Mouse (Mus musculus) embryonic facial prominence, embryonic 12.5 days (tissue): ENCODE results near the gene 6030408B16Rik. TPM values are rescaled to one million over a fixed set of nuclear protein-coding genes. Genes with fewer than 3 reads are reported as not detected.

ENCODE experiments used
- ATAC-seq: fragments of 200-750 bp; cut with Nextera tagmentation; 2 replicates; pipeline ENCODE4 v1.8.0; 2017; ENCODE audit not compliant: insufficient number of reproducible peaks, insufficient read depth, low FRiP score, low TSS enrichment
- H3K27ac ChIP-seq: fragments of 300-500 bp; sonication (generic); 2 replicates; pipeline ENCODE4 v1.5.1; 2016; ENCODE audit warnings: mild to moderate bottlenecking
- H3K27me3 ChIP-seq: fragments of 300-500 bp; sonication (generic); 2 replicates; pipeline ENCODE4 v1.6.1; 2016; ENCODE audit warnings: mild to moderate bottlenecking, moderate library complexity
- H3K36me3 ChIP-seq: fragments of 300-500 bp; sonication (generic); 2 replicates; pipeline ENCODE4 v1.6.1; 2016; ENCODE audit warnings: mild to moderate bottlenecking
- H3K4me1 ChIP-seq: fragments of 300-500 bp; sonication (generic); 2 replicates; pipeline ENCODE4 v1.6.1; 2016
- H3K4me2 ChIP-seq: fragments of 300-500 bp; sonication (generic); replicated peaks from 2 replicates; pipeline ENCODE4 v1.6.1; 2016; ENCODE audit warnings: mild to moderate bottlenecking, moderate library complexity
- H3K4me3 ChIP-seq: fragments of 300-500 bp; sonication (generic); 2 replicates; pipeline ENCODE4 v1.5.1; 2016; ENCODE audit warnings: mild to moderate bottlenecking
- H3K9ac ChIP-seq: fragments of 300-500 bp; sonication (generic); 2 replicates; pipeline ENCODE4 v1.6.1; 2016; ENCODE audit warnings: mild to moderate bottlenecking, moderate library complexity
- H3K9me3 ChIP-seq: fragments of 300-500 bp; sonication (generic); 2 replicates; pipeline ENCODE4 v1.6.1; 2016; ENCODE audit warnings: mild to moderate bottlenecking, moderate library complexity
- WGBS: fragments of 180-500 bp; shearing (Covaris S2); methylation state at CpG from one replicate; pipeline ENCODE4 v1.1.7; 2016; 5-methylcytosine and 5-hydroxymethylcytosine counted together
- polyA plus RNA-seq: library from polyadenylated mRNA; unstranded; fragments of >200 nt; fragmentation: Nextera tagmentation; extraction: Ambion mirVana; gene quantifications from 2 replicates; pipeline ENCODE4 v1.2.1, GENCODE M21; 2016

Gene 6030408B16Rik
- polyA plus RNA-seq, 1 experiment from 2014 or later = 1.0 TPM

DNA sequence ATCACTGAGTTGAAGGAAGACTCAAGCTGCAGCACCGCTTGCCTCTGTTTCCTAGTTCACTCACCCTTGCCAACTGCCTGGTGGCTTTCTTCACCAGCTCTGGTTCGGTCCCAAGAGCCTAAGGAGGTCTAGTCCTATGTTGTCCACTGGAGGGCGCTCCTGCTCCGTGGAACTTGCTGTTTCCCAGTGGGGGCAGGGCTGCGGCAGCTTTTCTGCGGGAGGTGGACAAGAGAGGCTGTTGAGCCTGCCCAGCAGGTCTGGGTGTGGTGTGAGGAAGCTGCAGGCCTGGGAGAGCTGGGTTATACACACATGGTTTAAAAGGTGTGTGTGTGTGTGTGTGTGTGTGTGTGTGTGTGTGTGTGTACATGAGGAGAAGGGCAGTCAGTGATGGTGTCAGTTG lies 34.3 kb downstream of the 6030408B16Rik start:
- 7% methylated on average over 6 of the region's 6 CpGs for WGBS
- no peaks in the 10 kb centered on the region for H3K36me3 ChIP-seq
- no peak overlapping the region for H3K4me3 ChIP-seq
- H3K9ac ChIP-seq = no peak overlapping the region
- peaks cover 4% of the 10 kb centered on the region; the same call in 1 of the 2 replicates for H3K4me1 ChIP-seq
- no peaks in the 10 kb centered on the region for H3K27me3 ChIP-seq
- H3K27ac ChIP-seq = no peak overlapping the region
- no peak for ATAC-seq
- H3K9me3 ChIP-seq = no peaks in the 10 kb centered on the region
- no peak overlapping the region for H3K4me2 ChIP-seq

- Histone ChIP-seq H3K27ac (no peak overlapping the region), H3K9me3 (no peaks in the 10 kb centered on the region), H3K9ac (no peak overlapping the region), H3K4me2 (no peak overlapping the region), H3K27me3 (no peaks in the 10 kb centered on the region), H3K36me3 (no peaks in the 10 kb centered on the region), H3K4me3 (no peak overlapping the region), H3K4me1 (peaks cover 9% of the 10 kb centered on the region; the same call in 1 of the 2 replicates)
- ATAC-seq = no peak
- 57% methylated on average over 3 of the region's 3 CpGs for WGBS
These were observed 36.0 kb downstream of the 6030408B16Rik start for GRCm38 (mm10) chr15:101328876-101329563.

GRCm38 (mm10) chr15:101329564-101329892 lies 36.5 kb downstream of the 6030408B16Rik start:
- no peak overlapping the region for H3K4me3 ChIP-seq
- peaks cover 9% of the 10 kb centered on the region; the same call in 1 of the 2 replicates for H3K4me1 ChIP-seq
- no peaks in the 10 kb centered on the region for H3K9me3 ChIP-seq
- H3K9ac ChIP-seq = no peak overlapping the region
- no peak overlapping the region for H3K4me2 ChIP-seq
- ATAC-seq = no peak
- no peaks in the 10 kb centered on the region for H3K36me3 ChIP-seq
- WGBS = 70% methylated on average over 3 of the region's 3 CpGs
- H3K27ac ChIP-seq = no peak overlapping the region
- no peaks in the 10 kb centered on the region for H3K27me3 ChIP-seq

DNA sequence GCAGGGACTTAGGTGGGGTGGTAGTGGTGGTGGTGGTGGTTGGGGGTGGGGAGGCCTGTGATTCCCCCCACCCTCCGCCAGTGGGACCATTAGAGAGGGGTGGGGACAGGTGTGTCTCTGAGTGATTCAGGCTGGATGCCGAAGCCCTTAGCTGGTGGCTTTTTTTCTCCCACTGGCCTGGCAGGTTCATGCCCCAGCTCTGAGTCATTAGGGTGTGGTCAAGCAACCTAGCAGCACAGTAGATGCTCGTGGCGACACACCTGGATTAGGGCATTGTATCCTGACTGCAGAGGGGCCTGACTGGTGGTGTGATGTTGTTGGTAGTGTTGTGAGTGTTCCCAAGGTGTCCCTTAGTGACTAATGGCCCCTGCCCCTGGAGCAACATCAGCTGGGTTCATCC lies 38.1 kb downstream of the 6030408B16Rik start:
- Histone ChIP-seq H3K27ac (no peak overlapping the region), H3K4me2 (no peak overlapping the region), H3K4me1 (peaks cover 9% of the 10 kb centered on the region; the same call in 1 of the 2 replicates), H3K27me3 (no peaks in the 10 kb centered on the region), H3K9me3 (no peaks in the 10 kb centered on the region), H3K9ac (no peak overlapping the region), H3K36me3 (no peaks in the 10 kb centered on the region), H3K4me3 (no peak overlapping the region)
- ATAC-seq = no peak
- WGBS = 80% methylated on average over 4 of the region's 4 CpGs

DNA sequence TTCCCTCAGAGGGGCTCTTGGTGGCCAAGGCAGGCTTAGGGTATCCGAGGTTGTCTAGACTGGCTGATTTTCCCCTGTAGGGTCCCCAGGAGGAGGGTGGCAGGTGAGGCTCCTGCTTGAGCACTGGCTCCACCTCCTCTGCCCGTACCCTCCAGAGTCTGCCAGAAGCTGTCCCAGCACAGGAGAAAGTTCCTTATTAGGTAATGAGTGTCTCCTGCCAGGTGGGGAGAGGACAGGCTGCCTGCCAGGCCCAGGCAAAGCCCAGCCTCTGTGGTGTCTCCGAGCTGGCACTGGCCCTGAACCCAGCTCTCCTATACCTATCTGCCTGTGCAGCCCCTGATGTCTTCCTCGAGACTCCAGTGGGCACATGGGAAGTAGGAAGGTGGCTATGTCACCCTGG lies 39.4 kb downstream of the 6030408B16Rik start:
- H3K27me3 ChIP-seq = no peaks in the 10 kb centered on the region
- H3K4me3 ChIP-seq = no peak overlapping the region
- no peaks in the 10 kb centered on the region for H3K9me3 ChIP-seq
- no peak for ATAC-seq
- no peak overlapping the region for H3K9ac ChIP-seq
- H3K4me2 ChIP-seq = no peak overlapping the region
- H3K27ac ChIP-seq = no peak overlapping the region
- peaks cover 10% of the 10 kb centered on the region for H3K4me1 ChIP-seq
- no peaks in the 10 kb centered on the region for H3K36me3 ChIP-seq
- 71% methylated on average over 4 of the region's 4 CpGs for WGBS

DNA sequence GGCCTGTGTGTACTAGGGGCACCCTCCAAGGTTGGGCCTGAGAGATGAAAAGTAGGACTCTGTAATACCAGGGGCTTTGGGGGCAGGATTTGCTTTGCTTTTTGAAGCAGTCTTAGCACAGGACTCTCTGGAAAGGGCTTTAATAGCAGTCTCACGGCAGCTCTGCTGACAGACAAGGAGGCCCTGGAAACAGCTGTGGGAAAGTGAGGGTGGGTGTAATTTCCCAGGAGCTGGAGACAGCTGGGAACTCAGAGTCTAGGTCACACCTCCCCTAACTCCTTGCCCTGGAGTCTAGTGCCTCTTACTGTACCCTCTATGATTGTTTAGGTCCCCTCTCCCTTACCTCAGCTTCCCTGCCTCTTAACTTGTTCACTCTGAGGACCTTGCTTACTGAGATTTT lies 40.2 kb downstream of the 6030408B16Rik start:
- 17% methylated on average over 1 of the region's 1 CpGs for WGBS
- H3K27ac ChIP-seq = peak overlapping the region; percentile 41; the same call in 1 of the 2 replicates

GRCm38 (mm10) chr15:101333648-101334047 lies 40.6 kb downstream of the 6030408B16Rik start:
- Histone ChIP-seq H3K36me3 (no peaks in the 10 kb centered on the region), H3K4me2 (no peak overlapping the region), H3K27me3 (no peaks in the 10 kb centered on the region), H3K9me3 (no peaks in the 10 kb centered on the region), H3K27ac (no peak overlapping the region), H3K4me1 (peaks cover 8% of the 10 kb centered on the region), H3K9ac (no peak overlapping the region), H3K4me3 (no peak overlapping the region)
- WGBS = 41% methylated on average over 4 of the region's 4 CpGs
- no peak for ATAC-seq

More for the DNA sequence above, 40.2 kb downstream of the 6030408B16Rik start:
- H3K9me3 ChIP-seq = no peaks in the 10 kb centered on the region
- ATAC-seq = no peak
- no peak overlapping the region for H3K4me3 ChIP-seq
- no peak overlapping the region for H3K4me2 ChIP-seq
- no peak overlapping the region for H3K9ac ChIP-seq
- H3K36me3 ChIP-seq = no peaks in the 10 kb centered on the region
- peaks cover 8% of the 10 kb centered on the region for H3K4me1 ChIP-seq
- H3K27me3 ChIP-seq = no peaks in the 10 kb centered on the region

GRCm38 (mm10) chr15:101336474-101337174 lies 43.6 kb downstream of the 6030408B16Rik start:
- WGBS = 30% methylated on average over 24 of the region's 24 CpGs
- Histone ChIP-seq H3K36me3 (no peaks in the 10 kb centered on the region), H3K9me3 (no peaks in the 10 kb centered on the region), H3K4me1 (peaks cover 8% of the 10 kb centered on the region), H3K27ac (peak overlapping the region; percentile 1), H3K27me3 (no peaks in the 10 kb centered on the region), H3K4me2 (no peak overlapping the region), H3K9ac (no peak overlapping the region), H3K4me3 (no peak overlapping the region)
- no peak for ATAC-seq

DNA sequence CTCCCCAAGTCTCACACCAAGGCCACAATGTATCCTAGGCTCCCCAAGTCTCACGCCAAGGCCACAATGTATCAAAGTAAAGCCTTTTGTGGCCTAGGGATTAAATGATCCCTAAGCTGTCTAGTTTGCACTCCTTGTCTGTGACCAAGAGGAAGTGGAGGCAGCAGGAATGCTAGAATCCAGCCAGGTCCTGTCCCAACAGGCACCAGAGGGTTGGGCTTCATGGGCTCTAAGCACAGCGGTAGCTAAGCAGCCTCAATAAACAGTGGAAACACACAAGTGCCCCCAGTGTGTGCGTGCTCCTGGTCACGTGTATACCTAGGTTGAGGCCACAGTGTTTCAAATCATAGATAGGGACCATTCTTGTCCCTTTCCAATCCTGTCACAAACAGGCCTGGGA lies 45.3 kb downstream of the 6030408B16Rik start:
- Histone ChIP-seq H3K36me3 (no peaks in the 10 kb centered on the region), H3K27me3 (no peaks in the 10 kb centered on the region), H3K4me3 (no peak overlapping the region), H3K4me2 (no peak overlapping the region), H3K9ac (no peak overlapping the region), H3K4me1 (peaks cover 3% of the 10 kb centered on the region), H3K9me3 (no peaks in the 10 kb centered on the region), H3K27ac (no peak overlapping the region)
- ATAC-seq = no peak
- 68% methylated on average over 4 of the region's 4 CpGs for WGBS

- H3K27me3 ChIP-seq = no peaks in the 10 kb centered on the region
- H3K4me1 ChIP-seq = peaks cover 3% of the 10 kb centered on the region
- peak; percentile 75; the same call in 1 of the 2 replicates for ATAC-seq
- H3K4me2 ChIP-seq = no peak overlapping the region
- 3% methylated on average over 2 of the region's 2 CpGs for WGBS
- no peak overlapping the region for H3K4me3 ChIP-seq
- H3K36me3 ChIP-seq = no peaks in the 10 kb centered on the region
- no peaks in the 10 kb centered on the region for H3K9me3 ChIP-seq
- H3K9ac ChIP-seq = no peak overlapping the region
- no peak overlapping the region for H3K27ac ChIP-seq
These were observed 46.5 kb downstream of the 6030408B16Rik start for GRCm38 (mm10) chr15:101339537-101339936.

GRCm38 (mm10) chr15:101341797-101342515 lies 48.9 kb downstream of the 6030408B16Rik start:
- H3K4me1 ChIP-seq = no peaks in the 10 kb centered on the region; the same call in 1 of the 2 replicates
- ATAC-seq = no peak

More at GRCm38 (mm10) chr15:101341797-101342515, 48.9 kb downstream of the 6030408B16Rik start:
- Histone ChIP-seq H3K9ac (no peak overlapping the region), H3K27ac (no peak overlapping the region), H3K4me3 (no peak overlapping the region), H3K4me2 (no peak overlapping the region), H3K27me3 (no peaks in the 10 kb centered on the region), H3K36me3 (no peaks in the 10 kb centered on the region), H3K9me3 (no peaks in the 10 kb centered on the region)
- WGBS = 64% methylated on average over 5 of the region's 5 CpGs
